Mouse (Mus musculus): ENCODE results near the gene Gm28374.

GRCm38 (mm10) chr19:6123330-6123729 is 41.3 kb upstream of the Gm28374 start:
- TF ChIP-seq USF1 (IDR thresholded peaks at IDR 0.05; ENCODE audit: low read depth) (no peak), MAX (IDR thresholded peaks at IDR 0.05; ENCODE audit: low read depth) (no peak), TCF12 (IDR thresholded peaks at IDR 0.05; ENCODE audit: insufficient read depth, poor library complexity, severe bottlenecking) (no peak), POLR2AphosphoS2 (IDR thresholded peaks at IDR 0.05; ENCODE audit: insufficient read length, low read depth) (no peak), E2F4 (IDR thresholded peaks at IDR 0.05; ENCODE audit: insufficient read depth) (no peak), MYOD1 (IDR thresholded peaks at IDR 0.05; ENCODE audit: control insufficient read depth in 1 of 3, insufficient read length in 2 of 3, low read depth in 2 of 3) (no peak), POLR2A (IDR thresholded peaks at IDR 0.05; ENCODE audit: insufficient read length, low read depth) (no peak), MYOG (IDR thresholded peaks at IDR 0.05; ENCODE audit: control insufficient read depth in 1 of 3, insufficient read depth in 1 of 3, insufficient read length in 2 of 3, low read depth in 2 of 3) (no peak)

Measured in myocyte (in vitro differentiated cells).